Mouse (Mus musculus) inflammation-experienced regulatory T-cells, adult 6 months (primary cell): ENCODE results near the gene Ect2. TPM values are rescaled to one million over a fixed set of nuclear protein-coding genes. Genes with fewer than 3 reads are reported as not detected.

ENCODE experiments used
- ATAC-seq: one replicate; pipeline ENCODE4 v1.8.0; 2017
- polyA plus RNA-seq, 3 experiments: library from polyadenylated mRNA; unstranded; fragments of 100-300 nt; shearing (Covaris generic); gene quantifications; one replicate each; pipeline ENCODE4 v1.2.1; 2017

The Ect2 gene
- polyA plus RNA-seq, 3 experiments from 2014 or later = 4.0 to 37.2 (median 6.3) TPM

GRCm38 (mm10) chr3:27064886-27065285 is 88.8 kb downstream of the Ect2 start:
- ATAC-seq = no peak

- no peak for ATAC-seq
These were observed 90.0 kb downstream of the Ect2 start for GRCm38 (mm10) chr3:27063399-27064260.

- ATAC-seq = no peak
These were observed 93.2 kb downstream of the Ect2 start for GRCm38 (mm10) chr3:27060441-27060840.

GRCm38 (mm10) chr3:27059529-27060322 is 94.0 kb downstream of the Ect2 start:
- no peak for ATAC-seq

GRCm38 (mm10) chr3:27055471-27055870 is 98.2 kb downstream of the Ect2 start:
- no peak for ATAC-seq

- no peak for ATAC-seq
These were observed 98.9 kb downstream of the Ect2 start for GRCm38 (mm10) chr3:27054766-27055165.

Other genes starting within 250 kb of the Ect2 start
- gene Nceh1, start 29.1 kb upstream of the Ect2 start, polyA plus RNA-seq = 10 to 100 TPM; 21.0 to 33.3 (median 22.7) TPM
- 10 to 100 TPM; 17.7 to 30.1 (median 22.4) TPM for gene Tnfsf10, start 163.2 kb upstream of the Ect2 start, polyA plus RNA-seq
- not detected for gene Ghsr, start 217.5 kb upstream of the Ect2 start, polyA plus RNA-seq